Mouse (Mus musculus): Measurements from ENCODE around the gene Kcnj13. TPM values are rescaled to one million over a fixed set of nuclear protein-coding genes. Genes with fewer than 3 reads are reported as not detected.

Kcnj13 gene
- 7.6 and 8.1 TPM in 2 replicates for polyA plus RNA-seq (2015; fragmentation: Nextera tagmentation; extraction: Ambion mirVana)

GRCm38 (mm10) chr1:87394594-87394993, at the start of gene Kcnj13:
TSS of gene Kcnj13 (minus strand) at chr1:87394729.
- Histone ChIP-seq H3K4me1 (no peaks in the 10 kb centered on the region), H3K4me2 (no peak within 1 kb of the TSS), H3K36me3 (replicated peaks) (no peaks in the 10 kb centered on the region), H3K4me3 (no peak within 1 kb of the TSS), H3K9ac (no peak within 1 kb of the TSS), H3K27me3 (replicated peaks) (no peaks in the 10 kb centered on the region), H3K9me3 (no peaks in the 10 kb centered on the region), H3K27ac (no peak within 1 kb of the TSS)
- no peak for ATAC-seq (replicated peaks)
- WGBS: 33% methylated on average over 6 of the region's 6 CpGs

- ATAC-seq (replicated peaks): no peak
- H3K27ac ChIP-seq: no peak overlapping the region
- H3K27me3 ChIP-seq (replicated peaks): no peaks in the 10 kb centered on the region
- no peak overlapping the region for H3K4me2 ChIP-seq
- no peak overlapping the region for H3K4me3 ChIP-seq
- H3K36me3 ChIP-seq (replicated peaks): peaks cover 45% of the 10 kb centered on the region
- 87% methylated on average over 6 of the region's 6 CpGs for WGBS
- H3K9ac ChIP-seq: no peak overlapping the region
- no peaks in the 10 kb centered on the region for H3K9me3 ChIP-seq
- H3K4me1 ChIP-seq: no peaks in the 10 kb centered on the region
Measured at GRCm38 (mm10) chr1:87436583-87436982, 42.1 kb upstream of the Kcnj13 start.

- H3K4me2 ChIP-seq: no peak overlapping the region
- no peak for ATAC-seq (replicated peaks)
- peaks cover 35% of the 10 kb centered on the region for H3K36me3 ChIP-seq (replicated peaks)
- H3K4me3 ChIP-seq: no peak overlapping the region
- no peaks in the 10 kb centered on the region for H3K4me1 ChIP-seq
- H3K27me3 ChIP-seq (replicated peaks): no peaks in the 10 kb centered on the region
- H3K27ac ChIP-seq: no peak overlapping the region
- H3K9me3 ChIP-seq: no peaks in the 10 kb centered on the region
- H3K9ac ChIP-seq: no peak overlapping the region
- WGBS: 95% methylated on average over 2 of the region's 2 CpGs
Measured at GRCm38 (mm10) chr1:87435125-87435524, 40.6 kb upstream of the Kcnj13 start.

GRCm38 (mm10) chr1:87418733-87419132, 24.2 kb upstream of the Kcnj13 start:
- Histone ChIP-seq H3K4me2 (no peak overlapping the region), H3K9ac (no peak overlapping the region), H3K27me3 (replicated peaks) (no peaks in the 10 kb centered on the region), H3K4me1 (no peaks in the 10 kb centered on the region), H3K36me3 (replicated peaks) (peaks cover 30% of the 10 kb centered on the region), H3K9me3 (no peaks in the 10 kb centered on the region), H3K4me3 (no peak overlapping the region), H3K27ac (no peak overlapping the region)
- no peak for ATAC-seq (replicated peaks)
- 92% methylated on average over 4 of the region's 4 CpGs for WGBS

GRCm38 (mm10) chr1:87409380-87409779, 14.9 kb upstream of the Kcnj13 start:
- Histone ChIP-seq H3K4me2 (no peak overlapping the region), H3K27ac (no peak overlapping the region), H3K9ac (no peak overlapping the region), H3K4me3 (no peak overlapping the region), H3K9me3 (no peaks in the 10 kb centered on the region), H3K27me3 (replicated peaks) (no peaks in the 10 kb centered on the region), H3K4me1 (no peaks in the 10 kb centered on the region), H3K36me3 (replicated peaks) (peaks cover 49% of the 10 kb centered on the region)
- no peak for ATAC-seq (replicated peaks)
- 88% methylated on average over 4 of the region's 4 CpGs for WGBS

GRCm38 (mm10) chr1:87406012-87406411, 11.5 kb upstream of the Kcnj13 start:
- no peak overlapping the region for H3K4me3 ChIP-seq

GRCm38 (mm10) chr1:87404710-87405109, 10.2 kb upstream of the Kcnj13 start:
- H3K4me2 ChIP-seq: no peak overlapping the region
- H3K9me3 ChIP-seq: no peaks in the 10 kb centered on the region
- no peak overlapping the region for H3K9ac ChIP-seq
- peaks cover 30% of the 10 kb centered on the region for H3K36me3 ChIP-seq (replicated peaks)
- WGBS: 91% methylated on average over 1 of the region's 1 CpGs
- H3K4me3 ChIP-seq: no peak overlapping the region
- H3K4me1 ChIP-seq: no peaks in the 10 kb centered on the region
- ATAC-seq (replicated peaks): no peak
- H3K27ac ChIP-seq: no peak overlapping the region
- no peaks in the 10 kb centered on the region for H3K27me3 ChIP-seq (replicated peaks)

More at GRCm38 (mm10) chr1:87406012-87406411, 11.5 kb upstream of the Kcnj13 start:
- no peak overlapping the region for H3K4me2 ChIP-seq
- H3K36me3 ChIP-seq (replicated peaks): peaks cover 39% of the 10 kb centered on the region
- no peaks in the 10 kb centered on the region for H3K4me1 ChIP-seq
- H3K27me3 ChIP-seq (replicated peaks): no peaks in the 10 kb centered on the region
- no peak overlapping the region for H3K9ac ChIP-seq
- ATAC-seq (replicated peaks): no peak
- no peaks in the 10 kb centered on the region for H3K9me3 ChIP-seq
- no peak overlapping the region for H3K27ac ChIP-seq

- no peaks in the 10 kb centered on the region for H3K27me3 ChIP-seq (replicated peaks)
- no peak overlapping the region for H3K4me2 ChIP-seq
- no peaks in the 10 kb centered on the region for H3K9me3 ChIP-seq
- 83% methylated on average over 7 of the region's 7 CpGs for WGBS
- H3K9ac ChIP-seq: no peak overlapping the region
- H3K36me3 ChIP-seq (replicated peaks): no peaks in the 10 kb centered on the region
- no peak overlapping the region for H3K4me3 ChIP-seq
- H3K27ac ChIP-seq: no peak overlapping the region
- H3K4me1 ChIP-seq: no peaks in the 10 kb centered on the region
- no peak for ATAC-seq (replicated peaks)
Measured at GRCm38 (mm10) chr1:87396923-87397586, 2.5 kb upstream of the Kcnj13 start.

GRCm38 (mm10) chr1:87393444-87394195, 909 bp downstream of the Kcnj13 start:
- Histone ChIP-seq H3K9ac (no peak overlapping the region), H3K9me3 (no peaks in the 10 kb centered on the region), H3K27me3 (replicated peaks) (no peaks in the 10 kb centered on the region), H3K4me3 (no peak overlapping the region), H3K4me1 (no peaks in the 10 kb centered on the region), H3K36me3 (replicated peaks) (no peaks in the 10 kb centered on the region; the same call in 1 of the 2 replicates), H3K27ac (no peak overlapping the region), H3K4me2 (no peak overlapping the region)
- 90% methylated on average over 3 of the region's 3 CpGs for WGBS
- no peak for ATAC-seq (replicated peaks)

GRCm38 (mm10) chr1:87386436-87387092, 8.0 kb downstream of the Kcnj13 start:
- Histone ChIP-seq H3K27me3 (replicated peaks) (no peaks in the 10 kb centered on the region), H3K36me3 (replicated peaks) (peaks cover 7% of the 10 kb centered on the region; the same call in 1 of the 2 replicates), H3K4me3 (no peak overlapping the region), H3K9ac (no peak overlapping the region), H3K27ac (no peak overlapping the region), H3K4me1 (no peaks in the 10 kb centered on the region), H3K9me3 (no peaks in the 10 kb centered on the region), H3K4me2 (no peak overlapping the region)
- no peak for ATAC-seq (replicated peaks)
- 94% methylated on average over 9 of the region's 9 CpGs for WGBS

- Histone ChIP-seq H3K9ac (no peak overlapping the region), H3K4me2 (no peak overlapping the region), H3K4me3 (no peak overlapping the region), H3K9me3 (no peaks in the 10 kb centered on the region), H3K27me3 (replicated peaks) (no peaks in the 10 kb centered on the region), H3K4me1 (no peaks in the 10 kb centered on the region), H3K36me3 (replicated peaks) (0 out of 2 replicates have a peak, but pooled peaks cover 12% of the 10 kb centered on the region), H3K27ac (no peak overlapping the region)
- no peak for ATAC-seq (replicated peaks)
- 95% methylated on average over 3 of the region's 3 CpGs for WGBS
Measured at GRCm38 (mm10) chr1:87381152-87381551, 13.4 kb downstream of the Kcnj13 start.

- ATAC-seq (replicated peaks): no peak
- Histone ChIP-seq H3K4me3 (no peak overlapping the region), H3K4me2 (no peak overlapping the region), H3K27me3 (replicated peaks) (no peaks in the 10 kb centered on the region), H3K27ac (no peak overlapping the region), H3K9ac (no peak overlapping the region), H3K9me3 (no peaks in the 10 kb centered on the region), H3K4me1 (no peaks in the 10 kb centered on the region), H3K36me3 (replicated peaks) (0 out of 2 replicates have a peak, but pooled peaks cover 13% of the 10 kb centered on the region)
- WGBS: 93% methylated on average over 1 of the region's 1 CpGs
Measured at GRCm38 (mm10) chr1:87379919-87380318, 14.6 kb downstream of the Kcnj13 start.

All from midbrain, embryonic 15.5 days (tissue).